Mouse (Mus musculus): ENCODE measurements around the gene Cenpb. TPM values are rescaled to one million over a fixed set of nuclear protein-coding genes. Genes with fewer than 3 reads are reported as not detected.
"Not testable (repeated sequence)": the region's sequence is repeated elsewhere in the genome, so short reads cannot be mapped to it uniquely, and the experiment has no call there.

The Cenpb gene
- total RNA-seq (2021), result 10 to 100 TPM; 89.7 to 97.4 TPM
- long read RNA-seq, experiment 1, full-length matches to known transcripts, result 141 of 141 reads
- long read RNA-seq, experiment 1, partial matches to known transcripts, result 0 of 141 reads
- long read RNA-seq, experiment 1, other reads (novel, unspliced or antisense), result 0 of 141 reads
- long read RNA-seq, experiment 2, full-length matches to known transcripts, result 121 of 123 reads
- long read RNA-seq, experiment 2, partial matches to known transcripts, result 0 of 123 reads
- long read RNA-seq, experiment 2, other reads (novel, unspliced or antisense), result 2 of 123 reads

- DNase-seq (ENCODE audit: low spot score in 2 of 2), result peak; percentile 82 to 84
- intact Hi-C loops (cut with DNase I), result loop anchor here (1.0 to 10.0 kb wide), 2 partner anchors 30 to 235 kb away; no protein-coding TSS in a partner anchor
Observed at GRCm38 (mm10) chr2:131179990-131180587, at the start of gene Cenpb. Gene Cenpb, minus strand, starts transcription at chr2:131180067.

DNA sequence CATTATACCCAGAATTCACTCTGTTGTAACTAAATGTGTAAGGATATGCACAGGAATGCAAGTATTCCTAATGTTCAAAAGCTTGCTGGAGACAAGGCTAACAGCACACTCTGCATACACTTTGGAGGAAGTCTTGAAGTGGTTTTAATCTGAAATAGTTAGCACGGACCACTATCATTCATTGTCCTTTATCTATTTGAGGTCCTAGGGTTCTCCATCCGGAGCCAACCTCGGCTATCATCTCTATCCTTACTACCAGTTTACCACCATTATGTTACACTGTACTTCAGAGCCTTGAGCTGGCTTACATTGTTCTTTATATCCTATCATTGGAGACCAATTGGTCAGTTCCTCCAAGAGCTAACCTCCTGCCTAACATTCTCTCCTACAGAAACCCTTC is 47.4 kb upstream of the Cenpb start:
- DNase-seq (ENCODE audit: low spot score in 2 of 2), result no peak
- intact Hi-C loops (cut with DNase I), result no loop called here

DNA sequence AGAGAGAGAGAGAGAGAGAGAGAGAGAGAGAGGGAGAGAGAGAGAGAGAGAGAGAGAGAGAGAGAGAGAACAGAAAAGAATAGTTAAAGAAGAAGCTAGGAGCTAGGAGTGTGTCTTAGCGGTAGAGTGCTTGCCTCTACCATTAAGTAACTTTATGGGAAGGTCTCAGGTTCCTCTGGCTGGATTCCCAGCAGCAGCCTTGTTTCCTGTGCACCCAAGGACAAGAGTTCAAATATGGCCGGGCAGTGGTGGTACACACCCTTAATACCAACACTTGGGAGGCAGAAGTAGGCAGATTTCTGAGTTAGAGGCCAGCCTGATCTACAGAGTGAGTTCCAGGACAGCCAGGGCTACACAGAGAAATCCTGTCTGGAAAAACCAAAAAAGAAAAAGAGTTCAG is 46.8 kb upstream of the Cenpb start:
- intact Hi-C loops (cut with DNase I); DNase-seq (ENCODE audit: low spot score in 2 of 2): not testable (repeated sequence)

GRCm38 (mm10) chr2:131225178-131225577 is 45.3 kb upstream of the Cenpb start:
- no peak for DNase-seq (ENCODE audit: low spot score in 2 of 2)
- intact Hi-C loops (cut with DNase I), result no loop called here

- intact Hi-C loops (cut with DNase I), result no loop called here
- no peak for DNase-seq (ENCODE audit: low spot score in 2 of 2)
Observed at GRCm38 (mm10) chr2:131223569-131223968, 43.7 kb upstream of the Cenpb start.

DNA sequence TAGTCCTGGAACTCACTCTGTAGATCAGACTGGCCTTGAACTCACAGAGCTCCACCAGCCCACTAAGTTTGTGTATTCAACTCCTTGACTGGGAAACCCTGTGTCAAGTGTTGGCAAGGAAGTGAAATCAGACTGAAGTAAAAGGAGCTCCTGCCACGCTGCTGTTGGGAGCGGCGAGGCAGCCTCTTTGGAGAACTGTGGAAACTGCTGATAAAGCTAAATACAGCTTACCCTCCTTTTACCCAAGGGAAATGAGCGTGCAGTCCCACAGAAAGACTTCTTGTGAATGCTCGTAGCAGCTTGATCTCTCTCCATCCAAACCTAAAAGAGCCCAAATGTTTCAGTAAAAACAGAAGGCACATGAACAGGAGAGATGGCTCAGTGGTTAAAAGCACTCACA is 42.7 kb upstream of the Cenpb start:
- DNase-seq (ENCODE audit: low spot score in 2 of 2), result peak in 1 of 2 experiments; percentile 15
- intact Hi-C loops (cut with DNase I), result no loop called here

- DNase-seq (ENCODE audit: low spot score in 2 of 2), result no peak
- intact Hi-C loops (cut with DNase I), result no loop called here
Observed at GRCm38 (mm10) chr2:131221853-131222515, 42.1 kb upstream of the Cenpb start.

GRCm38 (mm10) chr2:131220030-131220429 is 40.2 kb upstream of the Cenpb start:
- intact Hi-C loops (cut with DNase I), result no loop called here
- no peak for DNase-seq (ENCODE audit: low spot score in 2 of 2)

DNA sequence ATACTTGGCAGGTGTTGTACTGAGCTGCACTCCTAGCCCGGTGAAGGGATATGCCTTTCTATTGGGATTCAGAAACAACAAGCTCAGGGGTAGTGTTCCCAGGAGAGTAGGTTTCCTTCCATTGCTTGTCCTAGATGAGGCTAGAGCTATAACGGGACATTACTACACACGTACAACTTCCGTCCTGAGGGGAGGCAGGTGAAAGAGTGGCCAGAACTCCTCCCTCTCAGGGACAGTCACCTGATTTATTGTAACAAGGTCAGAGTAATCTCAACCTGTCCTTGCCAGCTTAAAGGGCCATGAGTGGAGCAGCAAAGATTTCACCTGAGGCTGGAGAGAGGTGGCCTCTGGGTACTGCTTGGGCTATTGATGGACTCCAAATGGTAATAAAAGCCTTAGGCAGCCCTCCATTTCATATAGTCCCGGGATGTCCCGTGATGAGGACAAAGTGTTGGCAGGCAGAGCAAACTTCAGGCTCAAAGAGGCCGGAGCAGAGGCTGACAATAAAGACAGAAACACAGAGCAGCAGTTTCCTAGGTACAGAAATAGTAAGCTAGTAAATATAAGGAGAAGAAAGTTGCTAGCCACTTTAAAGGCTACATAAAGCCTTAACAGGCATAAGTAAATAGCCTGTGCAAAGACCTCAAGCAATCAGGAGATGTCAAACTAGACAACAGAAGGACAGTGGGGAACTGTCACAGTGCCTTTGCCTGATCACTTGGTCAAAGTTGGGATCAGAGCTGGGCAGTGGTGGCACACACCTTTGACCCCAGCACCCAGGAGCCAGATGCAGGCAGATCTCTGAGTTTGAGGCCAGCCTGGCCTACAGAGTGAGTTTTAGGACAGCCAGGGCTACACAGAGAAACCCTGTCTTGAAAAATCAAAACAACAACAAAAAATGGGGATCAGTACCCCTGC is 36.3 kb upstream of the Cenpb start:
- intact Hi-C loops (cut with DNase I), result no loop called here
- no peak for DNase-seq (ENCODE audit: low spot score in 2 of 2)

DNA sequence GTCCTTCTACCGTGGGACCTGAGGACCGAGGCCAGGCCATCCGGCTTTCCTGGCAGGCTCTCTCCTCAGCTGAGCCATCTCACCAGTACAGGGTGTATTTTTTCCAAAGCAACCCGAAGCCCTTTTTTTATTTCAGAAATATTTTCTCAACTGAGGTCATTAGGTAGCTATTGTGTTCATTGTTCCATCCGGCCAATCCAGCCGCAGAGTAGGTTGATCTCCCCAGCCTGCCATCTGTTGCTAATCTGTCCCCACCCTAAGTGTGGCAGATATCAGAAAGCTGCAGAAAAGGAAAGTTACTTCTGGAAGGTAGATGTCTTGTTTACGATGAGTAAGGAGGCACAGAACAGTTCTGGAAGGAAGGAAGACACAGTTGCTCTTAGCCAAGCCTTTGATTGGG is 33.9 kb upstream of the Cenpb start:
- DNase-seq (ENCODE audit: low spot score in 2 of 2), result no peak
- intact Hi-C loops (cut with DNase I), result no loop called here

GRCm38 (mm10) chr2:131211026-131211615 is 31.3 kb upstream of the Cenpb start:
- intact Hi-C loops (cut with DNase I), result no loop called here

GRCm38 (mm10) chr2:131209969-131210792 is 30.3 kb upstream of the Cenpb start:
- peak; percentile 95 for DNase-seq (ENCODE audit: low spot score in 2 of 2)
- intact Hi-C loops (cut with DNase I), result loop anchor here (1.0 kb wide), 1 partner anchor 31 kb away; no protein-coding TSS in a partner anchor

More at GRCm38 (mm10) chr2:131211026-131211615, 31.3 kb upstream of the Cenpb start:
- DNase-seq (ENCODE audit: low spot score in 2 of 2), result no peak

GRCm38 (mm10) chr2:131209125-131209795 is 29.4 kb upstream of the Cenpb start:
- intact Hi-C loops (cut with DNase I), result no loop called here

DNA sequence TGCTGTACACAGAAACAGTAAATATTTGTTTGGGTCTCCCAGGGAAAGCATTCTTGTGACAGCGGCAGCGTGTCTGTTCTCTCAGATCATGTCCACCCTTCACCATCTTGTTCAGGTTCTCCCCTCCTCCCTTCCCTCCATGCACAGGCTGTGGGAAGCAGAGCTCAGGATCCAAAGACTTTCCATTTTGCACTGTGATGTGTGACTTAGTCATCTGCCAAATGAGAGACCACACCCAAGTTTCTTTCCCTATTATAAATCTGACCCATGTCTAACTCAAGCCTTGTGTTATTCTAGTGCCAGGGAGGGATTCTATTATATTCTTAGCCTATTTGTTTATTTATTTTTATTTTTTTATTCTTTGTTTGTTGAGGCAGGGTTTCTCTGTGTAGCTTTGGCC is 28.5 kb upstream of the Cenpb start:
- DNase-seq (ENCODE audit: low spot score in 2 of 2), result no peak
- intact Hi-C loops (cut with DNase I), result no loop called here

More at GRCm38 (mm10) chr2:131209125-131209795, 29.4 kb upstream of the Cenpb start:
- no peak for DNase-seq (ENCODE audit: low spot score in 2 of 2)

DNA sequence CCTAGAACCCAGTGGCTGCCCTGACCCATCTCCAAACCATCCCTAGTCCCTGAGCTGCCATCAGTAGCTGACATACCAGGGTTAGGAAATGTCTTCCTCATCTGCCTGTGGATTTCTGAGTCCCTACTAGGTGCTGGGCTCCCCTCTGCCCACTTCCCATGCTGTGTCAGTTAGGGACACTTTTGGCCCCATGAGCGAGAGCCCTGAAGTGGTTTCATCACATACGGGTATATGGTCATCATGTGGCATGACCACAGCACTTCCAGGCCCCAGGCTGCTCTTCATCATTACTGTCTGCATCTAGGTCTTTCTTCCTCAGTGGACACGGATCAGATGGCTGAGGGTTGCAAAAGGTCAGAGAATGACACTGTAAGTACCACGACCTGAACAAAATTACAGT is 26.9 kb upstream of the Cenpb start, which contains the start of gene Ap5s1:
Gene Ap5s1 (plus strand): TSS at position 301 of the 400 bp plus-strand sequence.
- no peak for DNase-seq (ENCODE audit: low spot score in 2 of 2)
- intact Hi-C loops (cut with DNase I), result no loop called here

GRCm38 (mm10) chr2:131205521-131206182 is 25.8 kb upstream of the Cenpb start:
- intact Hi-C loops (cut with DNase I), result no loop called here
- no peak for DNase-seq (ENCODE audit: low spot score in 2 of 2)

GRCm38 (mm10) chr2:131204410-131204981 is 24.6 kb upstream of the Cenpb start:
- peak; percentile 78 to 95 for DNase-seq (ENCODE audit: low spot score in 2 of 2)
- intact Hi-C loops (cut with DNase I), result no loop called here
